In genomic region chr7:140860728-140861127, GRCm38 (mm10) we compare ENCODE assay signal across 30 mouse cellular contexts. TPM values are rescaled to one million over a fixed set of nuclear protein-coding genes. Genes with fewer than 3 reads are reported as not detected.
"Had no signal": no experiment of that assay in that cellular context is flagged by ENCODE, and none has a peak within 500 bp of the region (broad histone marks: within the 10 kb centered on the region; RNA-seq: fewer than 3 reads in every experiment).

No protein-coding gene starts in this region.

- H3K9ac ChIP-seq: heart, embryonic 12.5 days; hindbrain, embryonic 14.5 days; intestine, embryonic 15.5 days; limb, embryonic 12.5 days; liver, embryonic 13.5 days; liver, embryonic 15.5 days had no signal

- DNase-seq: gastrocnemius, postnatal 10 days; gastrocnemius, postnatal 25 days; heart, adult 18-20 months; heart, postnatal 10 days; heart, postnatal 4 days; kidney, adult 18-20 months; kidney, adult 8-10 months; kidney, postnatal 10 days; kidney, postnatal 4 days; liver; liver, embryonic 13.5 days had no signal

- ATAC-seq: hindbrain, embryonic 16.5 days; inflammation-experienced regulatory T-cells, adult 6 months; intestine, embryonic 15.5 days; intestine, postnatal 0 days had no signal

- H3K4me3 ChIP-seq: heart, embryonic 10.5 days; heart, embryonic 12.5 days; hindbrain, embryonic 10.5 days; intestine, embryonic 15.5 days; layer of hippocampus, adult 2 months; left cerebral cortex, adult 2 months; limb, embryonic 10.5 days; limb, embryonic 12.5 days; liver, embryonic 13.5 days; liver, embryonic 15.5 days had no signal

- H3K27me3 ChIP-seq: heart, embryonic 12.5 days; intestine, embryonic 15.5 days; limb, embryonic 12.5 days; liver, embryonic 13.5 days; liver, embryonic 15.5 days had no signal

- H3K27ac ChIP-seq: heart, embryonic 10.5 days; hindbrain, embryonic 10.5 days; hindbrain, embryonic 14.5 days; intestine, embryonic 15.5 days; layer of hippocampus, adult 2 months; left cerebral cortex, adult 2 months; limb, embryonic 10.5 days; limb, embryonic 12.5 days; liver, embryonic 13.5 days; liver, embryonic 15.5 days had no signal

- H3K9me3 ChIP-seq: heart, embryonic 10.5 days; heart, embryonic 12.5 days; hindbrain, embryonic 10.5 days; intestine, embryonic 15.5 days; limb, embryonic 10.5 days; limb, embryonic 12.5 days; liver, embryonic 13.5 days; liver, embryonic 15.5 days had no signal

- H3K4me2 ChIP-seq: heart, embryonic 12.5 days; hindbrain, embryonic 14.5 days; intestine, embryonic 15.5 days; limb, embryonic 12.5 days; liver, embryonic 11.5 days; liver, embryonic 13.5 days; liver, embryonic 15.5 days had no signal

RNA-seq across cellular contexts. Expression of gene Gm45785, which starts 4.6 kb away (rescaled TPM):
- polyA plus RNA-seq: heart, embryonic 10.5 days; heart, embryonic 12.5 days; heart, embryonic 14.5 days; heart, embryonic 16.5 days; hindbrain, embryonic 10.5 days; hindbrain, embryonic 14.5 days; hindbrain, embryonic 16.5 days; inflammation-experienced regulatory T-cells, adult 6 months; intestine, embryonic 15.5 days; intestine, postnatal 0 days; kidney, embryonic 14.5 days; kidney, embryonic 16.5 days; limb, embryonic 10.5 days; limb, embryonic 14.5 days; liver, embryonic 11.5 days; liver, embryonic 13.5 days; liver, embryonic 15.5 days had no signal

RNA-seq across cellular contexts. Expression of gene Odf3, which starts 13.1 kb away (rescaled TPM):
- polyA plus RNA-seq: heart, embryonic 10.5 days; heart, embryonic 12.5 days; heart, embryonic 14.5 days; heart, embryonic 16.5 days; hindbrain, embryonic 10.5 days; hindbrain, embryonic 14.5 days; inflammation-experienced regulatory T-cells, adult 6 months; intestine, embryonic 15.5 days; intestine, postnatal 0 days; kidney, embryonic 14.5 days; limb, embryonic 10.5 days; limb, embryonic 12.5 days; liver, embryonic 11.5 days; liver, embryonic 13.5 days; liver, embryonic 15.5 days had no signal

RNA-seq across cellular contexts. Expression of gene Scgb1c1, which starts 15.4 kb away (rescaled TPM):
- polyA plus RNA-seq: heart, embryonic 10.5 days; heart, embryonic 12.5 days; heart, embryonic 14.5 days; hindbrain, embryonic 10.5 days; hindbrain, embryonic 14.5 days; hindbrain, embryonic 16.5 days; inflammation-experienced regulatory T-cells, adult 6 months; intestine, embryonic 15.5 days; intestine, postnatal 0 days; kidney, embryonic 14.5 days; kidney, embryonic 16.5 days; limb, embryonic 10.5 days; limb, embryonic 12.5 days; limb, embryonic 14.5 days; liver, embryonic 11.5 days; liver, embryonic 13.5 days; liver, embryonic 15.5 days had no signal
